Mouse (Mus musculus) monocyte, adult 2 months (primary cell): Measurements from ENCODE around the gene Zkscan7.
"Not testable (repeated sequence)": the region's sequence is repeated elsewhere in the genome, so short reads cannot be mapped to it uniquely, and the experiment has no call there.

Experiments used
- DNase-seq, 2 experiments: peaks; one replicate each; pipeline ENCODE4 v3.0.0; 2022; ENCODE audit warnings: low spot score in 2 of 2, low read depth in 1 of 2

Gene Zkscan7

DNA sequence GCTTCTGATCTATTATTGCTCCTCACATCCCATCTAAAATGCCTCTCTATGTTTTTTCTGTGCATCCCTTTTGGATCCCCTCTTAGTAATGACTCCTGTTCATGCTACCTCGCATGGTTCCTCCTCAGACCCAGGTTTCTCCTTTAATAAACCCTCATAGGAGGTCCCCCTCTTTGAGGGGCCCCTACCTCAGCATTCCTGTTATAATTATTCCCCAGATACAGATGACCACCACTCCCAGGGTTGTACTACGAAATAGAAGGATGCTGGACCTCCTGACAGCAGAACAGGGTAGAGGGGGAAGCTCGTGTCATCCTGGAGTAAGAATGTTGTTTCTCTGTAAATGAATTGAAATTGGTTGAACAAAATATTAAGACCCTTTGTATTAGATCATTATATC is at the start of gene Zkscan7:
Gene Zkscan7, plus strand, starts transcription at position 301 of the 400 bp plus-strand sequence.
- DNase-seq: no peak

GRCm38 (mm10) chr9:122836126-122836525 is 49.4 kb upstream of the Zkscan7 start:
- no peak for DNase-seq

- no peak for DNase-seq
These were observed 48.7 kb upstream of the Zkscan7 start for GRCm38 (mm10) chr9:122836790-122837189.

DNA sequence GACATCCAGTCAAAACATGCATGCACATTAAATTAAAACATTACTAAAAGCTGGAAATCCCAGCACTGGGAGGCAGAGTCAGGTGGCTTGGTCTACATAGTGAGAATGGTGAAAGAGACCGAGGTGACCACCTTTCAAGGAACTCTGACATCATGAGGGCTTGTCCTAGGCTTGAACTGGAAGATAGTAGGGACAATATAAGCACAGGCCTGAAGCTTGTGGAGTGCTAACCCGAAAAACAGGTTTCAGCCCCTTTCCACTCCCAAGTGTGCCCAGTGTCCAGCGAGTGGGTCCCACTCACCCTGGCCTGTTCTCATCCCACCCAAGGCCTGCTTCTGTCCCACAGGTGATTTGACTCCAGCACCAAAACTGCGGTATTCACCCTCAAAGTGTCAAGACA is 48.3 kb upstream of the Zkscan7 start:
- DNase-seq: no peak

GRCm38 (mm10) chr9:122837680-122838079 is 47.8 kb upstream of the Zkscan7 start:
- DNase-seq: no peak

GRCm38 (mm10) chr9:122843760-122844159 is 41.7 kb upstream of the Zkscan7 start, which contains the start of gene Gm35549:
Gene Gm35549 (minus strand): TSS chr9:122844035.
- DNase-seq: no peak

GRCm38 (mm10) chr9:122845621-122846020 is 39.9 kb upstream of the Zkscan7 start:
- DNase-seq: no peak

DNA sequence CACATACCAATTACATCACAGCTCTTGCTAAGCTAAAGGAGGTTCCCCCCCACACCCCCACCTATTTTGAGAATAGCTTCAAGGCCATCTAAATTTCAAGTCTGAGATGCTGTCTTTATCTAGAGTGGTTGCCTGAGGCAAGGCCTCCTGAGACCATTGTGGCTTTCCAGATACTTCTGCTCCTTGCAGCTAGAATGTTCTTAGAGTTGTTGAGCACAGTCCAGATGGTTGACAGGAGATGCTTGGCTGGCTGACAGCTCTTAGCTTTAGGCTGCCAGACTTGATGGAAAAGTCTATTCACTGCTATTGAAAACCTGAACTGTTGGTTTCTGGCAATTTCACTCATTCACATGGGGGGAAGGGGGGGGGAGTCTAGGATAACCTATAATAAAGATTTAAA is 39.3 kb upstream of the Zkscan7 start:
- DNase-seq: no peak

DNA sequence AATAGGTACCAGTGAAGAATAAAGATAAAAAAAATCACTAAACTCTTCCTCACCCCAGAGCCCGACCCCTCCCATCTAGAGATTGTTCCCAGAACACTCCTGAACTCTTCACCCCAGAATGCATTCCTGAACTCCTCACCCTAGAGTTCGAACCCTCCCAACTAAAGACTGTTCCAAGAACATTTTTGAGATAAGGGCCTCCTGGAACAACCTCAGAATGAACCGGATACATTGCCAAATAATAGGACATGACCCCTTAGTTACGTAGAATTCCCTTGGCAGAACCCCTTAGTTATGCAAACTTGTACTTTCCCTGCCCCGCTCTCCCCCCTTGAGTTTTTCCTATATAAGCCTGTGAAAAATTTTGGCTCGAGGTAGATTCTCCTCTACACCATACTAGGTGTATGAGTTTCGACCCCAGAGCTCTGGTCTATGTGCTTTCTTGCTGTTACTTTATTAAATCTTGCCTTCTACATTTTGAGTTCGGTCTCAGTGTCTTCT is 37.6 kb upstream of the Zkscan7 start:
- DNase-seq: not testable (repeated sequence)

GRCm38 (mm10) chr9:122854526-122854925 is 31.0 kb upstream of the Zkscan7 start:
- no peak for DNase-seq

DNA sequence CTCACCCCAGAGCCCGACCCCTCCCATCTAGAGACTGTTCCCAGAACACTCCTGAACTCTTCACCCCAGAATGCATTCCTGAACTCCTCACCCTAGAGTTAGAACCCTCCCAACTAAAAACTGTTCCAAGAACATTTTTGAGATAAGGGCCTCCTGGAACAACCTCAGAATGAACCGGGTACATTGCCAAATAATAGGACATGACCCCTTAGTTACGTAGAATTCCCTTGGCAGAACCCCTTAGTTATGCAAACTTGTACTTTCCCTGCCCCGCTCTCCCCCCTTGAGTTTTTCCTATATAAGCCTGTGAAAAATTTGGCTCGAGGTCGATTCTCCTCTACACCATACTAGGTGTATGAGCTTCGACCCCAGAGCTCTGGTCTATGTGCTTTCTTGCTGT is 30.3 kb upstream of the Zkscan7 start:
- DNase-seq: not testable (repeated sequence)

DNA sequence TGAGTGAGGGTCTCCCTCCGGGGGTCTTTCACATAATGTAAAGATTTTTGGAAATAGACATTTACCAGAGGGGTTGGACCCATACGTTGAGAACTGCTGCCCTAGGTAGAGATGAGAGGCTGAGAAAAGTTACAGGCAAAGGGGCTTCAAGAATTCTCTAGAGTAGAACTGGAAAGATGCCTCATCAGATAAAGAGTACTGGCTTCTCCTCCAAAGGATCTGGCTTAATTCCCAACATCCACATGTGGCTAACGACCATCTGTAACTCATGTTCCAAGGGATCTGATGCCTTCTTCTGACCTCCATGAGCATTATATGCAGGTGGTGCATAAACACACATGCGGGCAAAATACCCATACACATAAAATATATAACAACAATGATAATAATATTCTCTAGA is 29.9 kb upstream of the Zkscan7 start:
- no peak for DNase-seq

DNA sequence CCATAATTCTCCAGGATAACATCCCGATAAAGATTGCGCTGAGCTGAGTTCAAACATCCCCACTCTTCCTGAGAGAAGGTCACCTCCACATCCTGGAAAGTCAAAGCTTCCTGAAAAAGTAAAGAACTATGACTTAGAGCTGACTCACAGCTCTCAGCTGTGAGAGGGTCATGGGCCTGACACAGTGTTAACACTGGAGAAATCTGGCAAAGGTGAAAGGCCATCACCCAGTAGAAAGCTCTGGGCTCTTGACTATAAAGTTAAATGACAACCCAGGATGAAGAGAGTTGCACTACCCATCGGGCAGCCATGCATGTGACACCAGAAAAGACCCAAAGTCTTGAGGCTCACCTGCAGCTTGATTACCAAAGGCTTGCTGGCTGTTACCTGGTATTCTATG is 28.8 kb upstream of the Zkscan7 start:
- no peak for DNase-seq

DNA sequence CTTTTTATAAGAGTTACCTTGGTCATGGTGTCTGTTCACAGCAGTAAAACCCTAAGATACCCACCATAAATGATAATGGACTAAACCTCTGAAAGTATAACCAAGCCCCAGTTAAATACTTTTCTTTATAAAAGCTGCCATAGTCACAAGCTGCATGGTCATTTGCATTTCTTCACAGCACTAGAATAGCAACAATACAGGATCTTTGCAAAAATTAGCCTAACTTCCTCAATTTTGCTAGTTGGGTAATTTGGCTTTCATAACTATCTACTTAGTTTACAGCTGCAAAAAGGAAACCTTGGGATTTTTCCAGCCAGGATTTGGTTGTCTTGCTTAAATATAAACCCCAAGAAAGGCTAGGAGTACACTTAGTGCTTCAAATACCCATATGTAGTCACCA is 24.7 kb upstream of the Zkscan7 start:
- DNase-seq: no peak

DNA sequence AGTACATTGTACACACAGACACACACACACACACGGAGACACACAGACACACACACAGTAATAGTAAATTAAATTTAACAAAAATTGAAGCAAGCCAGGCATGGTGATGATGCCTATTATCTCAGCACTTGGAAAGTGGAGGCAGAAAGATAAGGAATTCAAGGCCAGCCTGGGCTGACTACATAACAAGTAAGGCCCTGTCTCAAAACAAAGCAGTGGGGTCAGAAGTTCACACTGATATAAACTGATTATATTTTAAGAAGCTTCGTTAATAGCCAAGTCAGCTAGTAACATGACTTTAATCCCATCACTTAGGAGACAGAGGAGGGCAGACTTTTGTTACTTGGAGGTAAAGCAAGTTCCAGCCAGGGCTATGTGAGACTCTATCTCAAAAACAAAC is 21.8 kb upstream of the Zkscan7 start:
- no peak for DNase-seq

DNA sequence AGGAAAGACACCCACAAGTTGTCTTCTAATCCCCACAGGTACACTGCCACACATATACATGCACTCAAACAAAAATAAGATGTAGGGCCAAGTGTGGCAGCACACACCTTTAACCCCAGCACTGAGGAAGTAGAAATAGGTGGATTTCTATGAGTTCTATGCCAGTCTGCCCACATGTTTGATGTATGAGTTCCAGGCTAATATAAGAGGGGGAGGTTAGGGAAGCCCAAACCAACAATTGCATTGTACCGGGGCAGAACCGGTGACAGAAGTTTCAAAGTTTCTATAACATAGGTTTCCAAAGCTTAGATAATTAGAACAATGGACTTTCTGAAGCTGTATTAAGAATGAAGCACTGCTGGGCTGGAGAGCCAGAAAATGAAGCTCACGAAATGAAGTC is 20.6 kb upstream of the Zkscan7 start:
- no peak for DNase-seq

- DNase-seq: peak; percentile 55 to 77
These were observed 19.8 kb upstream of the Zkscan7 start, which contains the start of gene Zfp445 for GRCm38 (mm10) chr9:122865697-122866166. Gene Zfp445 (minus strand): TSS chr9:122866006.

GRCm38 (mm10) chr9:122866192-122866591 is 19.3 kb upstream of the Zkscan7 start:
- no peak for DNase-seq

DNA sequence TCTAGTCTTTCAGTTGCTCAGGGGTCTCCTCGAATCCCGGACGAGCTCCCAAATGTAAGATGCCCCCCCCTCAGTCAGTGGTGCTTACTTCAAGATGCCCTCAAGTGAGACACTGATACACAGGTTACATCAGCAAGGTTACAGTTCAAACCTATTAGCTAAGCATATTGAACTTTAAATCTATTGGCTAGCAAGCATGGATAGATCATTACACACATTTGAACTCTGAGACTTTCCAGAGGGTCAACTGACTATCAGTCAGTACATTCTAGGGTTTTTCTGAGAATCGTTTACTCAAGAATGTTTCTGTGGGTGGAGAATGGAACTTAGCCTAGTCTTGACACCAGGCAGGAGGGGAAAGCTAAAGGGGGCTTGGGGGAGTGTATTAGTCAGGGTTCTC is 12.9 kb upstream of the Zkscan7 start:
- DNase-seq: no peak

- no peak for DNase-seq
These were observed 10.8 kb upstream of the Zkscan7 start for GRCm38 (mm10) chr9:122874653-122875052.

GRCm38 (mm10) chr9:122875145-122875544 is 10.3 kb upstream of the Zkscan7 start:
- no peak for DNase-seq

- DNase-seq: no peak
These were observed 1.1 kb downstream of the Zkscan7 start for GRCm38 (mm10) chr9:122886372-122887179.

DNA sequence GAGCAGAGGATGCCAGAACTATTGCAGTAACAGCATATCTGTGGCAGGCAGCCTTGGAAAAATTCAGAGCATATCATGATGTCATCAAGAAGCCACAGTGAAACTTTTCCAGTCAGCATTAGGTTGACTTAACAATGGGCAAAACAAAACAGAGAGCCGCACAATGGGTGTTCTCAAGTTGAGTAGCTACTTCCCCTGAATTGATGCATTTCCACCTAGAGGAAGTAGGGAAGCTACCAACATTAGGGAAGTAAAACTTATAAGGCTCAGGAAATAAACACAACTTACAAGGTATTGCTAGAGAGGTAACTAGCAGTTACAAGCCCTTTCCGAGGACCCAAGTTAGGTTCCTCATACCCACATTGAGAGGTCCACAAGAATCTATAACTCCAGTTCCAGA is 15.6 kb downstream of the Zkscan7 start:
- DNase-seq: no peak
